Comparison of ENCODE assay signal across 20 mouse cellular contexts in genomic region chr8:26906257-26906656, GRCm38 (mm10).
DNase-seq lines count a peak whose midpoint lies in the region; TF ChIP-seq lines count a peak whose summit lies in the region.
"Had no signal": no experiment of that assay in that cellular context is flagged by ENCODE, and none has a peak within 500 bp of the region (broad histone marks: within the 10 kb centered on the region; RNA-seq: fewer than 3 reads in every experiment).

No protein-coding gene starts in this region.

- no peaks in the 10 kb centered on the region for H3K27me3 ChIP-seq in kidney, adult 2 months (replicated peaks; ENCODE audit: control insufficient read depth, insufficient read depth, low read length)
- H3K27me3 ChIP-seq: embryonic facial prominence, embryonic 12.5 days; forebrain, embryonic 15.5 days; liver, embryonic 13.5 days; megakaryocyte, embryonic 14.5 days; neural tube, embryonic 13.5 days had no signal

- DNase-seq in adrenal gland, postnatal 36 days = peak; percentile 8 to 31
- DNase-seq in adrenal gland, adult 8-10 months = no peak
- peak; percentile 71 for DNase-seq in 3T3-L1 (ENCODE audit: low read depth, low spot score)
- peak; percentile 64 for DNase-seq in kidney, adult 2 months
- peak; percentile 21 to 62 for DNase-seq in kidney, postnatal 25 days
- DNase-seq in embryo, embryonic 9.5 days (ENCODE audit: extremely low spot score) = no peak
- DNase-seq in layer of hippocampus, postnatal 25 days (ENCODE audit: extremely low spot score in 1 of 2, low spot score in 1 of 2) = no peak
- DNase-seq: adrenal gland, postnatal 10 days; B cell, adult 2 months; cerebellum, adult 2 months; gastrocnemius, postnatal 36 days; liver, embryonic 13.5 days; midbrain, embryonic 14.5 days; thymus, postnatal 36 days had no signal

- 74% methylated on average over 4 of the region's 4 CpGs for WGBS in kidney, adult 2 months

- H3K36me3 ChIP-seq in kidney, adult 2 months (ENCODE audit: control insufficient read depth, insufficient read depth, low read length) = no peaks in the 10 kb centered on the region
- H3K36me3 ChIP-seq: embryonic facial prominence, embryonic 12.5 days; forebrain, embryonic 15.5 days; limb, embryonic 12.5 days; liver, embryonic 13.5 days; neural tube, embryonic 13.5 days had no signal

- no peak for TF ChIP-seq CTCF in kidney, adult 2 months (conservative IDR thresholded peaks at IDR 0.05; ENCODE audit: insufficient read depth, insufficient read length, low read depth, low read length)

- H3K4me3 ChIP-seq in kidney, adult 2 months (ENCODE audit: insufficient read depth, low read depth, low read length) = no peak overlapping the region
- H3K4me3 ChIP-seq: embryonic facial prominence, embryonic 12.5 days; erythroblast, embryonic 14.5 days; forebrain, embryonic 15.5 days; limb, embryonic 12.5 days; liver, embryonic 13.5 days; megakaryocyte, embryonic 14.5 days; neural tube, embryonic 13.5 days had no signal

- no peaks in the 10 kb centered on the region for H3K4me1 ChIP-seq in kidney, adult 2 months (ENCODE audit: control insufficient read depth, insufficient read depth, low read length)
- H3K4me1 ChIP-seq: forebrain, embryonic 15.5 days; liver, embryonic 13.5 days; neural tube, embryonic 13.5 days had no signal

- H3K27ac ChIP-seq in kidney, adult 2 months (ENCODE audit: insufficient read depth, low read depth, low read length) = no peak overlapping the region
- H3K27ac ChIP-seq: embryonic facial prominence, embryonic 12.5 days; forebrain, embryonic 15.5 days; limb, embryonic 12.5 days; liver, embryonic 13.5 days; neural tube, embryonic 13.5 days had no signal

- TF ChIP-seq POLR2A in kidney, adult 2 months (IDR thresholded peaks at IDR 0.05; ENCODE audit: low read depth, low read length) = no peak

Comparison
In these comparisons a context has a peak if more than half of its experiments do, and no peak if none do; other contexts are left out.
1. DNase-seq: peak in adrenal gland, postnatal 36 days (2 of 2), 3T3-L1 (single experiment), kidney, adult 2 months (single experiment) and kidney, postnatal 25 days (2 of 2); none in adrenal gland, adult 8-10 months (single experiment), embryo, embryonic 9.5 days (single experiment) and layer of hippocampus, postnatal 25 days (0 of 2).